Mouse (Mus musculus) MEL (cell line): ENCODE measurements at regions not wholly inside any gene's neighbourhood (a gene's known extent, or its start where the extent isn't known, plus 50 kb on each side); places are given as distances from the start of the nearest gene placed in this dataset.

Experiments used
- ZC3H11A ChIP-seq: IDR thresholded peaks from 2 replicates; pipeline ENCODE4 v1.6.1; 2012; ENCODE audit warnings: low read depth, mild to moderate bottlenecking, inconsistent platforms, low read length, improper control_type of control experiment
- ZNF384 ChIP-seq: IDR thresholded peaks from 2 replicates; pipeline ENCODE4 v1.6.1; 2012; ENCODE audit warnings: low read depth, mild to moderate bottlenecking, inconsistent platforms, low read length, improper control_type of control experiment

DNA sequence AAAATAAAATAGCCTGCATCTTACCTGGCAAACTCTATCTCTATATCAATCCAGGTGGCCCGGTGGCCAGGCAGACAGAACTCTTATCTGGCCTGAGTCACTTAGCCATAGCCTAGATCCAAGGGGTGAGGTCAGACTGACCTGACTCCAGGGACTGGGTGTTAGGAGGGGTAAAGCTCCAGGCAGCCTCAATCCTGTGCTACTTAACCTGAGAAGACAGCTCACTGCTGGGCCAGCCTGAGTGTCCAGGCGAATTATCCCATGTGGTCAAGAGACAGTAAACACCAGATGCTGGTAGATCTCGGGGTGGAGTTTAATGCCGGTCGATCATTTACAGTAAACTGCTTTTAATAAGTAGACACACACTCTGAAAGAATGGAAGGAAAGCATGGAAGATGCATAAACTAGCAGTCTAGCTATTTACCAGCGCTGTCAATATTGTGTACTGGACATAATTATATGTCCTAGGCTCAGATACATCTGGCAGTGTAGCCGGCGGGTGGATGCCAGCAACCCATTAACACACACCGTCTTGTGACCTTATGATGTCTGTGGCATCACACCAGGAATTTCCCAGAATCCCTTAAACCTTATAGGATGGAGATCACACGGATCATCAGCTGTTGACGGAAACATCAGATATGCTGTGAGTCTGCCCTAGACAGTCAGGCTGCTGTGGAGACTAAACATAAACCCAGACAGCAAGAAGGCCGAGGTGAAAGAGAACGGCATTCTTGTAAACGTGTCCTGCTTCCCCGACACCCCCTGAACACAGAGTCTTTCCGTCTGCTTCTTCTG lies 153.9 kb upstream of the Ubl3 start:
- TF ChIP-seq ZNF384 (no peak), ZC3H11A (no peak)
